Mouse (Mus musculus): Measurements from ENCODE around the gene Snx27.

The Snx27 gene

GRCm38 (mm10) chr3:94567242-94567641 lies 15.3 kb downstream of the Snx27 start:
- DNase-seq (ENCODE audit: low spot score in 2 of 2) = no peak

GRCm38 (mm10) chr3:94565557-94565956 lies 17.0 kb downstream of the Snx27 start:
- DNase-seq (ENCODE audit: low spot score in 2 of 2) = no peak

GRCm38 (mm10) chr3:94565127-94565526 lies 17.4 kb downstream of the Snx27 start:
- DNase-seq (ENCODE audit: low spot score in 2 of 2) = no peak

- no peak for DNase-seq (ENCODE audit: low spot score in 2 of 2)
Measured at GRCm38 (mm10) chr3:94564356-94565010, 18.0 kb downstream of the Snx27 start.

- DNase-seq (ENCODE audit: low spot score in 2 of 2) = no peak
Measured at GRCm38 (mm10) chr3:94563163-94563562, 19.4 kb downstream of the Snx27 start.

GRCm38 (mm10) chr3:94559931-94560429 lies 22.5 kb downstream of the Snx27 start:
- no peak for DNase-seq (ENCODE audit: low spot score in 2 of 2)

GRCm38 (mm10) chr3:94549041-94549440 lies 33.5 kb downstream of the Snx27 start:
- DNase-seq (ENCODE audit: low spot score in 2 of 2) = no peak

- DNase-seq (ENCODE audit: low spot score in 2 of 2) = no peak
Measured at GRCm38 (mm10) chr3:94537187-94537586, 45.3 kb downstream of the Snx27 start.

- DNase-seq (ENCODE audit: low spot score in 2 of 2) = no peak
Measured at GRCm38 (mm10) chr3:94533968-94534367, 48.5 kb downstream of the Snx27 start.

- DNase-seq (ENCODE audit: low spot score in 2 of 2) = no peak
Measured at GRCm38 (mm10) chr3:94526731-94527130, 55.8 kb downstream of the Snx27 start.

- no peak for DNase-seq (ENCODE audit: low spot score in 2 of 2)
Measured at GRCm38 (mm10) chr3:94506664-94507063, 75.9 kb downstream of the Snx27 start.

GRCm38 (mm10) chr3:94502243-94502642 lies 80.3 kb downstream of the Snx27 start:
- no peak for DNase-seq (ENCODE audit: low spot score in 2 of 2)

GRCm38 (mm10) chr3:94497162-94497561 lies 85.4 kb downstream of the Snx27 start:
- peak in 1 of 2 experiments; percentile 54 for DNase-seq (ENCODE audit: low spot score in 2 of 2)

- no peak for DNase-seq (ENCODE audit: low spot score in 2 of 2)
Measured at GRCm38 (mm10) chr3:94487581-94487980, 94.9 kb downstream of the Snx27 start.

GRCm38 (mm10) chr3:94485922-94486321 lies 96.6 kb downstream of the Snx27 start:
- DNase-seq (ENCODE audit: low spot score in 2 of 2) = no peak

- DNase-seq (ENCODE audit: low spot score in 2 of 2) = no peak
Measured at GRCm38 (mm10) chr3:94483790-94484439, 98.6 kb downstream of the Snx27 start.

- no peak for DNase-seq (ENCODE audit: low spot score in 2 of 2)
Measured at GRCm38 (mm10) chr3:94482764-94483385, 99.6 kb downstream of the Snx27 start.

GRCm38 (mm10) chr3:94481429-94481828 lies 101.1 kb downstream of the Snx27 start:
- DNase-seq (ENCODE audit: low spot score in 2 of 2) = no peak

- no peak for DNase-seq (ENCODE audit: low spot score in 2 of 2)
Measured at GRCm38 (mm10) chr3:94480291-94480884, 102.1 kb downstream of the Snx27 start, which contains the start of gene Riiad1. Gene Riiad1, minus strand, starts transcription at chr3:94480341.

- no peak for DNase-seq (ENCODE audit: low spot score in 2 of 2)
Measured at GRCm38 (mm10) chr3:94479564-94479963, 103.0 kb downstream of the Snx27 start.

- DNase-seq (ENCODE audit: low spot score in 2 of 2) = no peak
Measured at GRCm38 (mm10) chr3:94478591-94479169, 103.8 kb downstream of the Snx27 start.

- no peak for DNase-seq (ENCODE audit: low spot score in 2 of 2)
Measured at GRCm38 (mm10) chr3:94477981-94478422, 104.5 kb downstream of the Snx27 start, which contains the start of gene Celf3. Gene Celf3, plus strand, starts transcription at chr3:94478295.
